Mouse (Mus musculus) 3T3-L1 (cell line): Measurements from ENCODE around the gene Galnt18.

Experiments used
- DNase-seq: peaks from one replicate; pipeline ENCODE4 v3.0.0-alpha.2; 2015; ENCODE audit warnings: low read depth, low spot score

The Galnt18 gene

GRCm38 (mm10) chr7:111563316-111564110, 216.3 kb downstream of the Galnt18 start:
- no peak for DNase-seq

- DNase-seq = no peak
Observed at GRCm38 (mm10) chr7:111560097-111560496, 219.7 kb downstream of the Galnt18 start.

- no peak for DNase-seq
Observed at GRCm38 (mm10) chr7:111559011-111559410, 220.8 kb downstream of the Galnt18 start.

GRCm38 (mm10) chr7:111550987-111551386, 228.8 kb downstream of the Galnt18 start:
- peak; percentile 15 for DNase-seq

GRCm38 (mm10) chr7:111547069-111547468, 232.7 kb downstream of the Galnt18 start:
- DNase-seq = no peak

GRCm38 (mm10) chr7:111545614-111546013, 234.2 kb downstream of the Galnt18 start:
- DNase-seq = no peak

- no peak for DNase-seq
Observed at GRCm38 (mm10) chr7:111537946-111538345, 241.8 kb downstream of the Galnt18 start.

GRCm38 (mm10) chr7:111534826-111535405, 244.9 kb downstream of the Galnt18 start:
- DNase-seq = no peak

- no peak for DNase-seq
Observed at GRCm38 (mm10) chr7:111528961-111529643, 250.7 kb downstream of the Galnt18 start.

- peak; percentile 8 for DNase-seq
Observed at GRCm38 (mm10) chr7:111528462-111528861, 251.3 kb downstream of the Galnt18 start.

GRCm38 (mm10) chr7:111520881-111521280, 258.9 kb downstream of the Galnt18 start:
- DNase-seq = peak; percentile 61

- no peak for DNase-seq
Observed at GRCm38 (mm10) chr7:111518581-111519242, 261.1 kb downstream of the Galnt18 start.

- DNase-seq = no peak
Observed at GRCm38 (mm10) chr7:111516882-111517281, 262.9 kb downstream of the Galnt18 start.

GRCm38 (mm10) chr7:111515471-111515870, 264.3 kb downstream of the Galnt18 start:
- no peak for DNase-seq

GRCm38 (mm10) chr7:111509167-111509854, 270.5 kb downstream of the Galnt18 start:
- no peak for DNase-seq

GRCm38 (mm10) chr7:111500616-111501015, 279.2 kb downstream of the Galnt18 start:
- no peak for DNase-seq

- DNase-seq = no peak
Observed at GRCm38 (mm10) chr7:111499255-111499790, 280.5 kb downstream of the Galnt18 start.

GRCm38 (mm10) chr7:111497191-111497590, 282.6 kb downstream of the Galnt18 start:
- no peak for DNase-seq

- no peak for DNase-seq
Observed at GRCm38 (mm10) chr7:111492242-111492949, 287.4 kb downstream of the Galnt18 start.

- DNase-seq = no peak
Observed at GRCm38 (mm10) chr7:111491566-111491965, 288.2 kb downstream of the Galnt18 start.
